Mouse (Mus musculus): ENCODE results near the gene Tyk2.

The Tyk2 gene

GRCm38 (mm10) chr9:21149654-21150419 is 18.8 kb upstream of the Tyk2 start, which contains the start of gene Cdc37:
Cdc37 (minus strand) TSS chr9:21149982.
- DNase-seq (ENCODE audit: inconsistent age in 2 of 2, low spot score in 1 of 2), result peak; percentile 94 to 97

GRCm38 (mm10) chr9:21149077-21149653 is 18.1 kb upstream of the Tyk2 start:
- DNase-seq (ENCODE audit: inconsistent age in 2 of 2, low spot score in 1 of 2), result peak in 1 of 2 experiments; percentile 28

GRCm38 (mm10) chr9:21148427-21148826 is 17.4 kb upstream of the Tyk2 start:
- DNase-seq (ENCODE audit: inconsistent age in 2 of 2, low spot score in 1 of 2), result no peak

GRCm38 (mm10) chr9:21146722-21147121 is 15.7 kb upstream of the Tyk2 start:
- peak in 1 of 2 experiments; percentile 46 for DNase-seq (ENCODE audit: inconsistent age in 2 of 2, low spot score in 1 of 2)

- DNase-seq (ENCODE audit: inconsistent age in 2 of 2, low spot score in 1 of 2), result no peak
Measured at GRCm38 (mm10) chr9:21145431-21145830, 14.4 kb upstream of the Tyk2 start.

GRCm38 (mm10) chr9:21144361-21144760 is 13.3 kb upstream of the Tyk2 start:
- no peak for DNase-seq (ENCODE audit: inconsistent age in 2 of 2, low spot score in 1 of 2)

- no peak for DNase-seq (ENCODE audit: inconsistent age in 2 of 2, low spot score in 1 of 2)
Measured at GRCm38 (mm10) chr9:21141922-21142321, 10.9 kb upstream of the Tyk2 start.

GRCm38 (mm10) chr9:21138386-21138785 is 7.3 kb upstream of the Tyk2 start:
- DNase-seq (ENCODE audit: inconsistent age in 2 of 2, low spot score in 1 of 2), result peak in 1 of 2 experiments; percentile 72

- peak; percentile 50 to 87 for DNase-seq (ENCODE audit: inconsistent age in 2 of 2, low spot score in 1 of 2)
Measured at GRCm38 (mm10) chr9:21137229-21137628, 6.2 kb upstream of the Tyk2 start.

- DNase-seq (ENCODE audit: inconsistent age in 2 of 2, low spot score in 1 of 2), result peak in 1 of 2 experiments; percentile 40
Measured at GRCm38 (mm10) chr9:21136401-21136800, 5.4 kb upstream of the Tyk2 start.

- no peak for DNase-seq (ENCODE audit: inconsistent age in 2 of 2, low spot score in 1 of 2)
Measured at GRCm38 (mm10) chr9:21135941-21136381, 4.9 kb upstream of the Tyk2 start.

GRCm38 (mm10) chr9:21135329-21135890 is 4.4 kb upstream of the Tyk2 start:
- DNase-seq (ENCODE audit: inconsistent age in 2 of 2, low spot score in 1 of 2), result no peak

- peak; percentile 51 to 76 for DNase-seq (ENCODE audit: inconsistent age in 2 of 2, low spot score in 1 of 2)
Measured at GRCm38 (mm10) chr9:21134595-21135328, 3.7 kb upstream of the Tyk2 start.

- peak in 1 of 2 experiments; percentile 26 for DNase-seq (ENCODE audit: inconsistent age in 2 of 2, low spot score in 1 of 2)
Measured at GRCm38 (mm10) chr9:21133064-21133707, 2.1 kb upstream of the Tyk2 start.

GRCm38 (mm10) chr9:21132102-21132775 is 1.2 kb upstream of the Tyk2 start:
- DNase-seq (ENCODE audit: inconsistent age in 2 of 2, low spot score in 1 of 2), result no peak

- DNase-seq (ENCODE audit: inconsistent age in 2 of 2, low spot score in 1 of 2), result no peak
Measured at GRCm38 (mm10) chr9:21126259-21126627, 4.8 kb downstream of the Tyk2 start.

- peak in 1 of 2 experiments; percentile 23 for DNase-seq (ENCODE audit: inconsistent age in 2 of 2, low spot score in 1 of 2)
Measured at GRCm38 (mm10) chr9:21125502-21126258, 5.4 kb downstream of the Tyk2 start.

GRCm38 (mm10) chr9:21124837-21125236 is 6.2 kb downstream of the Tyk2 start:
- DNase-seq (ENCODE audit: inconsistent age in 2 of 2, low spot score in 1 of 2), result no peak

GRCm38 (mm10) chr9:21121483-21121882 is 9.6 kb downstream of the Tyk2 start:
- no peak for DNase-seq (ENCODE audit: inconsistent age in 2 of 2, low spot score in 1 of 2)

- no peak for DNase-seq (ENCODE audit: inconsistent age in 2 of 2, low spot score in 1 of 2)
Measured at GRCm38 (mm10) chr9:21117073-21117472, 14.0 kb downstream of the Tyk2 start.
